Mouse (Mus musculus) heart, postnatal 0 days (tissue): ENCODE data around the gene Chic2. TPM values are rescaled to one million over a fixed set of nuclear protein-coding genes. Genes with fewer than 3 reads are reported as not detected.

Experiments
- ATAC-seq: fragments of 200-750 bp; cut with Nextera tagmentation; 2 replicates; pipeline ENCODE4 v1.8.0; 2017; ENCODE audit warnings: low read depth, moderate number of reproducible peaks, moderate library complexity; ENCODE audit not compliant: insufficient read depth
- DNase-seq: peaks from one replicate; pipeline ENCODE4 v3.0.0-alpha.2; 2016; ENCODE audit warnings: low spot score
- H3K27ac ChIP-seq: fragments of 300-500 bp; sonication (generic); 2 replicates; pipeline ENCODE4 v1.5.1; 2014; ENCODE audit warnings: low read depth, mild to moderate bottlenecking
- H3K27me3 ChIP-seq: fragments of 300-500 bp; sonication (generic); 2 replicates; pipeline ENCODE4 v1.6.1; 2014; ENCODE audit warnings: low read length, mixed read lengths; ENCODE audit not compliant: control insufficient read depth, insufficient read depth
- H3K36me3 ChIP-seq: fragments of 300-500 bp; sonication (generic); replicated peaks from 2 replicates; pipeline ENCODE4 v1.6.1; 2014; ENCODE audit warnings: low read length, mixed read lengths; ENCODE audit not compliant: control insufficient read depth, insufficient read depth
- H3K4me1 ChIP-seq: fragments of 300-500 bp; sonication (generic); 2 replicates; pipeline ENCODE4 v1.6.1; 2014; ENCODE audit warnings: antibody characterized with exemption; ENCODE audit not compliant: control insufficient read depth, insufficient read depth
- H3K4me2 ChIP-seq: fragments of 300-500 bp; sonication (generic); 2 replicates; pipeline ENCODE4 v1.6.1; 2014; ENCODE audit warnings: low read depth, mild to moderate bottlenecking, low read length, moderate library complexity
- H3K4me3 ChIP-seq: fragments of 300-500 bp; sonication (generic); 2 replicates; pipeline ENCODE4 v1.5.1; 2014; ENCODE audit warnings: low read depth, low read length
- H3K9ac ChIP-seq: fragments of 300-500 bp; sonication (generic); replicated peaks from 2 replicates; pipeline ENCODE4 v1.6.1; 2014; ENCODE audit warnings: low read depth, low read length, mixed read lengths
- H3K9me3 ChIP-seq: fragments of 300-500 bp; sonication (generic); replicated peaks from 2 replicates; pipeline ENCODE4 v1.6.1; 2016; ENCODE audit warnings: low read length; ENCODE audit not compliant: control insufficient read depth
- CTCF ChIP-seq: IDR thresholded peaks from 2 replicates; pipeline ENCODE4 v1.5.1; 2016; ENCODE audit warnings: antibody characterized with exemption, control low read depth, low read depth
- EP300 ChIP-seq: IDR thresholded peaks from 2 replicates; pipeline ENCODE4 v1.6.1; 2016; ENCODE audit warnings: antibody characterized with exemption, low read depth
- WGBS: fragments of 180-500 bp; shearing (Covaris S2); extraction: QIAGEN DNeasy Blood & Tissue Kit; methylation state at CpG from one replicate; pipeline ENCODE4 v1.1.7; 2014; 5-methylcytosine and 5-hydroxymethylcytosine counted together
- polyA plus RNA-seq: library from polyadenylated mRNA; unstranded; fragments of >200 nt; fragmentation: Nextera tagmentation; extraction: Ambion mirVana; gene quantifications from 2 replicates; pipeline ENCODE4 v1.2.1, GENCODE M21; 2015
- total RNA-seq: library from RNA; depleted of rRNA; stranded (reverse); fragments of >200 nt; gene quantifications from 2 replicates; pipeline ENCODE4 v1.2.3, GENCODE M21; 2014; ENCODE audit warnings: low replicate concordance

Chic2 gene
- total and polyA plus RNA-seq, 2 experiments from 2014 or later, result 27.4 to 28.5 TPM

- Histone ChIP-seq H3K36me3 (peaks cover 11% of the 10 kb centered on the region; the same call in 1 of the 2 replicates), H3K4me1 (no peaks in the 10 kb centered on the region), H3K4me2 (no peak overlapping the region), H3K9ac (no peak overlapping the region), H3K9me3 (no peaks in the 10 kb centered on the region), H3K4me3 (no peak overlapping the region), H3K27ac (no peak overlapping the region), H3K27me3 (no peaks in the 10 kb centered on the region)
- TF ChIP-seq EP300, result no peak
- no peak for TF ChIP-seq CTCF
- ATAC-seq, result no peak
- no peak for DNase-seq
- WGBS, result 82% methylated on average over 8 of the region's 8 CpGs
Observed at GRCm38 (mm10) chr5:75012771-75013421, 31.7 kb downstream of the Chic2 start.

GRCm38 (mm10) chr5:75011985-75012738 is 32.4 kb downstream of the Chic2 start:
- H3K27me3 ChIP-seq, result no peaks in the 10 kb centered on the region

GRCm38 (mm10) chr5:75004755-75005154 is 39.8 kb downstream of the Chic2 start:
- no peak overlapping the region for H3K9ac ChIP-seq
- no peak overlapping the region for H3K27ac ChIP-seq
- DNase-seq, result no peak
- H3K4me1 ChIP-seq, result no peaks in the 10 kb centered on the region
- TF ChIP-seq EP300, result no peak
- no peak for TF ChIP-seq CTCF
- no peaks in the 10 kb centered on the region for H3K9me3 ChIP-seq
- no peaks in the 10 kb centered on the region for H3K27me3 ChIP-seq
- 59% methylated on average over 3 of the region's 3 CpGs for WGBS
- peaks cover 23% of the 10 kb centered on the region for H3K36me3 ChIP-seq
- H3K4me3 ChIP-seq, result no peak overlapping the region
- ATAC-seq, result no peak
- no peak overlapping the region for H3K4me2 ChIP-seq

More at GRCm38 (mm10) chr5:75011985-75012738, 32.4 kb downstream of the Chic2 start:
- no peaks in the 10 kb centered on the region for H3K4me1 ChIP-seq
- H3K9me3 ChIP-seq, result no peaks in the 10 kb centered on the region
- no peak overlapping the region for H3K9ac ChIP-seq
- no peak overlapping the region for H3K27ac ChIP-seq
- no peak for TF ChIP-seq EP300
- TF ChIP-seq CTCF, result no peak
- 71% methylated on average over 4 of the region's 4 CpGs for WGBS
- H3K36me3 ChIP-seq, result peaks cover 11% of the 10 kb centered on the region; the same call in 1 of the 2 replicates
- H3K4me2 ChIP-seq, result no peak overlapping the region
- no peak for ATAC-seq
- DNase-seq, result no peak
- H3K4me3 ChIP-seq, result no peak overlapping the region

GRCm38 (mm10) chr5:75002109-75002508 is 42.5 kb downstream of the Chic2 start:
- no peak overlapping the region for H3K9ac ChIP-seq
- peaks cover 28% of the 10 kb centered on the region for H3K36me3 ChIP-seq
- no peaks in the 10 kb centered on the region for H3K9me3 ChIP-seq
- 60% methylated on average over 3 of the region's 3 CpGs for WGBS
- DNase-seq, result no peak
- H3K4me2 ChIP-seq, result no peak overlapping the region
- no peaks in the 10 kb centered on the region for H3K4me1 ChIP-seq
- no peak overlapping the region for H3K27ac ChIP-seq
- no peaks in the 10 kb centered on the region for H3K27me3 ChIP-seq
- no peak for ATAC-seq
- H3K4me3 ChIP-seq, result no peak overlapping the region
- TF ChIP-seq CTCF (no peak), EP300 (no peak)

GRCm38 (mm10) chr5:74998716-74999512 is 45.7 kb downstream of the Chic2 start:
- DNase-seq (no peak), ATAC-seq (no peak)
- H3K4me1 ChIP-seq, result 0 out of 2 replicates have a peak, but pooled peaks cover 7% of the 10 kb centered on the region
- H3K4me2 ChIP-seq, result no peak overlapping the region
- WGBS, result 88% methylated on average over 12 of the region's 12 CpGs
- H3K36me3 ChIP-seq, result peaks cover 36% of the 10 kb centered on the region
- no peak overlapping the region for H3K9ac ChIP-seq
- H3K4me3 ChIP-seq, result no peak overlapping the region
- TF ChIP-seq EP300, result no peak
- no peak for TF ChIP-seq CTCF
- no peak overlapping the region for H3K27ac ChIP-seq
- H3K9me3 ChIP-seq, result no peaks in the 10 kb centered on the region
- no peaks in the 10 kb centered on the region for H3K27me3 ChIP-seq
